Mouse (Mus musculus): ENCODE measurements around the gene Fam98c. TPM values are rescaled to one million over a fixed set of nuclear protein-coding genes. Genes with fewer than 3 reads are reported as not detected.

Fam98c gene
- total RNA-seq, 4 experiments from 2014 or later, result 9.9 to 11.0 (median 10.5) TPM

GRCm38 (mm10) chr7:29118142-29118851 is 37.7 kb downstream of the Fam98c start:
- DNase-seq (ENCODE audit: low spot score in 2 of 2), result no peak

GRCm38 (mm10) chr7:29108992-29109955 is 46.8 kb downstream of the Fam98c start:
- DNase-seq (ENCODE audit: low spot score in 2 of 2), result peak in 1 of 2 experiments; percentile 36

Other genes with a start within 250 kb of the Fam98c start
- gene Actn4, start 193.9 kb downstream of the Fam98c start, total RNA-seq (2022), result 10 to 100 TPM; 21.3 to 36.9 (median 28.2) TPM
- gene Eif3k, start 174.4 kb downstream of the Fam98c start, total RNA-seq (2022), result 100 to 1,000 TPM; 130 to 143 (median 134) TPM
- gene Map4k1, start 174.2 kb downstream of the Fam98c start, total RNA-seq (2022), result under 1 TPM; 0.22 to 0.82 (median 0.41) TPM
- 1,000 to 10,000 TPM; 1,847 to 2,398 (median 2,093) TPM for gene Ryr1, start 31.1 kb downstream of the Fam98c start, total RNA-seq (2022)
- gene Rasgrp4, start 21.4 kb downstream of the Fam98c start, total RNA-seq (2022), result under 1 TPM; 0.24 to 0.67 (median 0.37) TPM
- gene Ggn, start 14.0 kb upstream of the Fam98c start, total RNA-seq (2022), result under 1 TPM in 3 of 4 experiments, not detected in 1; 0.21 to 0.25 (median 0.24) TPM
- gene Spred3, start 14.2 kb upstream of the Fam98c start, total RNA-seq (2022), result 1 to 10 TPM; 1.6 to 3.6 (median 2.6) TPM
- 100 to 1,000 TPM; 168 to 274 (median 229) TPM for gene Psmd8, start 24.5 kb upstream of the Fam98c start, total RNA-seq (2022)
- gene Catsperg1, start 57.8 kb upstream of the Fam98c start, total RNA-seq (2022), result under 1 TPM in 2 of 4 experiments, not detected in 2; 0.13 to 0.68 TPM
- under 1 TPM; 0.39 to 0.63 (median 0.49) TPM for gene Kcnk6, start 76.3 kb upstream of the Fam98c start, total RNA-seq (2022)
- gene Yif1b, start 82.1 kb upstream of the Fam98c start, total RNA-seq (2022), result 10 to 100 TPM; 36.9 to 39.3 (median 38.4) TPM
- gene 2200002D01Rik, start 92.2 kb upstream of the Fam98c start, total RNA-seq (2022), result under 1 TPM in 3 of 4 experiments, not detected in 1; 0.44 to 0.85 (median 0.79) TPM
- gene Spint2, start 125.7 kb upstream of the Fam98c start, total RNA-seq (2022), result 10 to 100 TPM; 11.2 to 15.9 (median 12.5) TPM
- gene Ppp1r14a, start 133.1 kb upstream of the Fam98c start, total RNA-seq (2022), result 1 to 10 TPM; 2.7 to 3.4 (median 3.0) TPM
- 1 to 10 TPM in 3 of 4 experiments, under 1 TPM in 1; 0.92 to 4.5 (median 2.0) TPM for gene Dpf1, start 147.7 kb upstream of the Fam98c start, total RNA-seq (2022)

All from gastrocnemius, adult 8-10 months (tissue).